Mouse (Mus musculus) kidney, adult 9 months (tissue): ENCODE measurements around the gene Cdk5r1.

ENCODE experiments used
- DNase-seq: peaks from one replicate; pipeline ENCODE4 v3.0.0; 2022

Gene Cdk5r1

GRCm38 (mm10) chr11:80476222-80477189, at the start of gene Cdk5r1:
TSS of gene Cdk5r1 (plus strand) at chr11:80477023.
- DNase-seq: peak; percentile 89

GRCm38 (mm10) chr11:80428381-80429008, 48.3 kb upstream of the Cdk5r1 start, which contains the start of gene Psmd11:
TSS of gene Psmd11 (plus strand) at chr11:80428615.
- peak; percentile 97 for DNase-seq

GRCm38 (mm10) chr11:80429009-80429475, 47.8 kb upstream of the Cdk5r1 start:
- DNase-seq: peak; percentile 34

GRCm38 (mm10) chr11:80429500-80430166, 47.2 kb upstream of the Cdk5r1 start:
- DNase-seq: peak; percentile 11

- DNase-seq: peak; percentile 73
Measured at GRCm38 (mm10) chr11:80430366-80430910, 46.4 kb upstream of the Cdk5r1 start.

- DNase-seq: peak; percentile 28
Measured at GRCm38 (mm10) chr11:80446916-80447315, 29.9 kb upstream of the Cdk5r1 start.

GRCm38 (mm10) chr11:80449859-80450258, 27.0 kb upstream of the Cdk5r1 start:
- no peak for DNase-seq

- no peak for DNase-seq
Measured at GRCm38 (mm10) chr11:80452242-80452641, 24.6 kb upstream of the Cdk5r1 start.

- DNase-seq: no peak
Measured at GRCm38 (mm10) chr11:80453198-80453597, 23.6 kb upstream of the Cdk5r1 start.

GRCm38 (mm10) chr11:80463605-80464130, 13.2 kb upstream of the Cdk5r1 start:
- peak; percentile 12 for DNase-seq

GRCm38 (mm10) chr11:80471836-80472605, 4.8 kb upstream of the Cdk5r1 start:
- DNase-seq: no peak

- peak; percentile 27 for DNase-seq
Measured at GRCm38 (mm10) chr11:80474175-80474691, 2.6 kb upstream of the Cdk5r1 start.

GRCm38 (mm10) chr11:80474846-80475245, 2.0 kb upstream of the Cdk5r1 start:
- DNase-seq: peak; percentile 14

- DNase-seq: no peak
Measured at GRCm38 (mm10) chr11:80475544-80475943, 1.3 kb upstream of the Cdk5r1 start.

- peak; percentile 17 for DNase-seq
Measured at GRCm38 (mm10) chr11:80477341-80478199, 747 bp downstream of the Cdk5r1 start.

GRCm38 (mm10) chr11:80478694-80479412, 2.0 kb downstream of the Cdk5r1 start:
- no peak for DNase-seq

GRCm38 (mm10) chr11:80479425-80479824, 2.6 kb downstream of the Cdk5r1 start:
- no peak for DNase-seq

- DNase-seq: no peak
Measured at GRCm38 (mm10) chr11:80479906-80480866, 3.4 kb downstream of the Cdk5r1 start.
